Mouse (Mus musculus) gastrocnemius, postnatal 36 days (tissue): ENCODE results near the gene Fbxl8. TPM values are rescaled to one million over a fixed set of nuclear protein-coding genes. Genes with fewer than 3 reads are reported as not detected.

ENCODE experiments used
- DNase-seq, 2 experiments: peaks; one replicate each; pipeline ENCODE4 v3.0.0; 2022
- intact Hi-C: fragments of 180-260 bp; cut with DNase I; formaldehyde crosslinking; loops from one replicate; pipeline ENCODE4 v1.15.1; 2025
- total RNA-seq, 2 experiments: library from RNA; stranded (reverse); gene quantifications; 2 replicates each; pipeline ENCODE4 v1.2.3; 2021

The Fbxl8 gene
- total RNA-seq, 2 experiments from 2014 or later, result 0.87 to 1.3 TPM

DNA sequence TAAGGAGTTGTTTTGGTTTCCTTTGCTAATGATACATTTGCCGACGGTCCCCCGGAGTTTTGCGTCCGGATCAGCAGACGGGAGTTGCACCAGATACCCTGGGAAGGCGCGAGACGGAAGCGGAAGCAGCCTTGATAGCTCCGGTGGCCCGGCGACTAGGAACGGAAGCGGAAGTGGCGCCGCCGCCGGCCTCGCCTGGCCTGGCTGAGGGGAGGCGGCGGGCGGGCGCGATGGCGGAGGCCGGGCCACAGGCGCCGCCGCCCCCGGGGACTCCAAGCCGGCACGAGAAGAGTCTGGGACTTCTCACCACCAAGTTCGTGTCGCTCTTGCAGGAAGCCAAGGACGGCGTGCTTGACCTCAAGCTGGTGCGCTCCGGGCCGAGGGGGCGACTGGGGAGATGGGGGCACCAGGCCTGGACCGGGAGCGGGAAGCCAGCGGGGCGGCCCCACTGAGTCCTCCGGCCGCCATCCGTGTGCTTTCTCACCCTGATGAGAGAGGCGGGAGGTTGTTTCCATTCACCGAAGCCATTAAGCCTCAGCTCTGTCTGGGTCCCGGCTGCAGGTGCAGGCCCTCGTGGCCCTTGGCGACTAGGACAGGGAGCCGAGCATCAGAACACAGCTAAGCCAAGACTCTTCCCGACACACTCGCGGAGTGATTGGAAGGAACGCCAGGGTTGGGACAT is 33.2 kb downstream of the Fbxl8 start, which contains the start of gene E2f4:
Gene E2f4 (plus strand): TSS at position 153 of the 682 bp plus-strand sequence.
- DNase-seq, result peak; percentile 83 to 88
- intact Hi-C loops, result no loop called here

DNA sequence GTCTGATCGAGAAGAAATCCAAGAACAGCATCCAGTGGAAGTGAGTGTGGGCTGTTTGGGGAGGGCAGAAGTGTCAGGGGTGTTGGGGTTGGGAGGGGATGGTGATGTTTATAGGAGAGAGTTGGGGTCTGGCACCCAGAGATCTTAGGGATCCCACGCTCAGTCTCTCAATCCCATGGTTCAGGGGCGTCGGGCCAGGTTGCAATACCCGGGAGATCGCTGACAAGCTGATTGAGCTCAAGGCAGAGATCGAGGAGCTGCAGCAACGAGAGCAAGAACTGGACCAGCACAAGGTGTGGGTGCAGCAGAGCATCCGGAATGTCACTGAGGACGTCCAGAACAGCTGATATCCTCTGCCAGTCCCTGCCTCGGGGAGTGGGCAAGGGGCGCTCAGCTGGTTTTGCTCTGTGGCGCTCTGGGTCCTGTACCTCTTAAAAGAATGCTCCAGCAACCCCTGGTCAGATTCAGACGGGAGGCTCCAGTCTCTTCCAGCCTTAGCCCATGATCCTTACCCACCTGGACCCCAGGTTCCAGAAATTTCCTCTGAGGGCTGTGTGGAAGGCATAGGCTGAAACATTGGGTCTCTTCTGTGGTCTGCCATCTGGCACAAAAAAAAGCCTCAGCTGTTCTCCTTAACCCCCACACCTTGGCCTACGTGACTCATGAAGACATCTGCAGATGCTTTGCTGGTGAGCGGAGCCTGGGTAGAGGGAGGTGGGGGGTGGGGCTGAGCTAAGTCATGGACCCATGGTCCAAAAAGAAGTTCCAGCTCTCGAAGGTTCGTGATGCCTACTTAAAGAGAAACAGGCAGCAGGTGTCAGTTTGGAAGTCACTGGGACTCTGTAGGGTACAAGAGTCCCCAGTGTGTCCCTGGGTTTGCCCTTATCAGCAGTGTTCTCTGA is 34.2 kb downstream of the Fbxl8 start:
- DNase-seq, result no peak
- intact Hi-C loops, result no loop called here

DNA sequence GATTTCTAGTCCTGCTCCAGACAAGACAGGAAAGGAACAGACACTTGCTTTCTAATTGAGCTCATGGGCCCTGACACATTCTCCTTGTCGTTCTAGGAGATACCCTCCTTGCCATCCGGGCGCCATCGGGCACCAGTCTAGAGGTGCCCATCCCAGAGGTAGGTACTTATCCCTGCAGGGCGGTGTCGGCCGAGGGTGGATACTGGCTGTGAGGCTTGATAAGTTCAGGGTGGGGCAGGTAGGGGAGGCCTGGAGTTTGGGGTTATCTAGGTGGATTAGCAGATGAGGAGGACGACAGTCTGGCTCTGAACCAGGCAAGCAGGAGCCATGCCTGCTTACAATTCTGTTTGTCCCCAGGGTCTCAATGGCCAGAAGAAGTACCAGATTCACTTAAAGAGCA is 35.5 kb downstream of the Fbxl8 start:
- intact Hi-C loops, result no loop called here

DNA sequence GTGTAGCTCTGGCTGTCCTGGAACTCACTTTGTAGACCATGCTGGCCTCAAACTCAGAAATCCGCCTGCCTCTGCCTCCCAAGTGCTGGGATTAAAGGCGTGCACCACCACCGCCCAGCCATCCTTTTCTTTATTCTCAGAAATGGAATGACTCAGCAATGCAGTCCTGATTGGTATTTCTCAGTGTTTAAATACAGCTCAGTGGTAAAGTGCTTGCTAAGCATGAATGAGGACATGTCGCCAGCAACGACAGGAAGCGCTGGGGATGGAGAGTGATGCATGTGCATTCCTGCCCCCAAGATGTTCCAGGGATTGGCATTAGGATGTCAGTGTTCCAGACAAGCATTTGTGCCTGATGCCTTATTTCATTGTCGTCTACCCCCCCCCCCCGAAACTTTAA is 38.9 kb downstream of the Fbxl8 start:
- intact Hi-C loops, result no loop called here
- no peak for DNase-seq

More for the DNA sequence above, 35.5 kb downstream of the Fbxl8 start:
- DNase-seq, result no peak

DNA sequence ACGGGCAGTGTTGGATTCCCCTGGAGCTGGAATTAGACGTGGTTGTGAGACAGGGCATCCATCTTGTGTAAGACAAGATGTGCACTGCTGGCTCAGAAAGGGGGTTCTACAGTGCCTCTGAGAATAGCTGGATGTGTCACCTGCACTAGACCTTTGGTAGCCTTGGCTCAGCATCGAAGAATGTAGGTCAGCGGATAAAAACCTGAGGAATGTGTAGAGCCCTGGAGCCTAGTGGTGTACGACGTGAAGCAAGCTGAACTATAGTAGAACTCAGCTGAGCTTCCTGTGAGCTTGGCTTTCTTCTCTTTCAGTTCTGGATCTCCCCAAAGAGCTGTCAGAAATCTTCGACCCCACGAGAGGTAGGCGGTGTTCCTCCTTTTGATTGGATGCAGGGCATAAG is 39.4 kb downstream of the Fbxl8 start:
- DNase-seq, result no peak
- intact Hi-C loops, result no loop called here

DNA sequence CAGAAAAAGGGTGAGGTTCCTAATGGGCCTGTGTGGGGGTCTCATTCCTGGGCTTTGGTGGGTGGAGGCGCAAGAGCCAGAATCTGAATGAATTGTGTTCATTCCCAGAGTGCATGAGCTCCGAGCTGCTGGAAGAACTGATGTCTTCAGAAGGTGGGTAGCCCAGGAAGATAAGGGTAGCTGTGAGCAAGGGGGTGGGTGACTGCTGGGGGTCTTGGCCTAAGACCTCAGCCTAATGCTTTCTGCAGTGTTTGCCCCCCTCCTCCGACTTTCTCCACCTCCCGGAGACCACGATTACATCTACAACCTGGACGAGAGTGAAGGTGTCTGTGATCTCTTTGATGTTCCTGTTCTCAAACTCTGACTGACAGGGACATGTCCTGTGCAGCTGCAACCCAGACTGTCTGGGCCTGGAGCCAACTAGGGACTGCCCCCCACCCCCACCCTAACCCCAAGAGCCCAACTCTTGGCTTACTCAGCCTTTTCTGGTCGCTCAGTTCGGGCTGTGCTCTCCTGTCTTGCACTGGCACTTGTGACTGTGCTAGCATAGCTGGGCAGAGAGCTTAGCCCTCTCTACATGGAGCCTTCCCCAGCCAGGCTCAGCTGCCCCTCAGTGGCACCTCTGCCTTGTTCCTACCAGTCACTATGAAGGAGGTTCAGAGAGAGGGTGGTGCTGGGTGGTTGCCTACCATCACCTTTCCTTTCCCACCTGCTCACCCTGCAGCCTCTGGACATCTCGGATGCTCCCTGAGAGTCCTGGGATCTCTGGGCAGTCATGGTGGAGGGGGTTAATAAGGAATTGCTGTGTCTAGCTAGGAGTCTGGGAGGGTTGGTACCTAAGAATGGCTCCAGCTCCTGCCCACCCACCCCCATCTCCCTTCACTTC is 40.1 kb downstream of the Fbxl8 start:
- no peak for DNase-seq
- intact Hi-C loops, result no loop called here

DNA sequence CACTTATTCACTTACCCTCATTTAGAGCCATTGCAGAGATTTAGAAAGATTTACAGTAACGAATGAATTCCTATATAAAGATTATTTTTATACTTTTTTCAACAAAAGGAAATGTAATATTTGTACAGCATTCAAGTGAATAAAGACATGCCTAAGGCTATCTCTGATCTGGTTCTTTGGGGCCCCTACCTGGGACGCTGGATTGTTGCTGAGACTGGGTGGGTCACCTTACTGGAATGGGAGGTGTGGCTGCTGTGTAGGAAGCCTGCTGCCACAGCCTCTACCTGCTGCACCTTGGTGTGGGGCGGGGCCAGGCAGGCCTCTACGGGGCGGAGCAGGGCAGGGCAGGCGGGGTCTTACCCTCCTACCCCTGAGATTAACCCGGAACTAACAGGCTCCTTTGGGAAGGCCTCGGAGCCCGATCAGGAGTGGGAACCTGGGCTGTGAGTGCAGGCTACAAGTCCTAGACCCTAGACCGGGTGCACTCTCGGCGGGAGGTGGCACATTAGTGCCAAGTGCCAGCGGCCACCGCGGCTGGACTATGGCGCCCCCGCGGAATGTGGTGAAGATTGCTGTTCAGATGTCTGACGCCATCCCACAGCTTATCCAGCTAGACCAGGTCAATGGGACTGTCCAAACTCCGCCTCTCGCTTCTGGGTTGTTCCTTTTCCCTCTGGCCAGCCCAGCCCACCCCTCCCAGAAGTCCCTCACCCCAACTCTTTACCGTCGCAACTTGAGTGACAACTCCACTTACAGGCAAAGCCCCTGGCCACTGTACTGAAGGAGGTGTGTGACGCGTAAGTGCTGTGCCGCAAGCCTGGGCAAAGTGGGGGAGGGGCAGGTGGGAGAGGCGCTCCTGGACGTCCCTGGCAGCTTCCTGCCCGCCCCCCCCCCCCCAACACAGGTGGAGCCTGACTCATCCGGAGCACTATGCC is 41.0 kb downstream of the Fbxl8 start, which contains the start of gene Elmo3:
Gene Elmo3 (plus strand): TSS at position 391 of the 935 bp plus-strand sequence.
- intact Hi-C loops, result no loop called here
- DNase-seq, result no peak

DNA sequence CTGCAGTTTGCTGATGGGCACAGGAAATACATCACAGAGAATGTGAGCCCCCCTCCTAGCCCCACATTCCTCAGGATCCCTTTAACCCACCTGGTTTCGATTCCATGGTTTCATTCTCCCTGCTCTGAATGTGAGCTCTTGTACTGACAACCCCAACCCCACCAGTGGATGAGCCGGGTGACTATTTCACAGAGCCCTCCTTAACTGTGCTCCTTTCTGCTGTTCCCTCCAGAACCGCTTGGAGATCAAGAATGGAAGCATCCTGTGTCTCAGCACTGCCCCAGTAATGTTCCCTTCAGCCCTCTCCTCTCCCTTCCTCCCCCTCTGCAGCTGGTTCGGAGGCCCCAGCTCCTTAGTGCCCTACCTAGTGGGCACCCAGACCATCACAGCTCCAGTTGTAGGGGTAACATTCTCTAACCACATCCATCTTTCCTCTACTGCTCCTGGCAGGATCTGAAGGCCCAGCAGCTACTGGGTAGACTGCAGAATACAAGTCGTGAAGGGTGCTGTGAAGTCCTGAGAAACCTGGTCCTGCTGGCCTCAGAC is 41.8 kb downstream of the Fbxl8 start:
- DNase-seq, result no peak
- intact Hi-C loops, result no loop called here

DNA sequence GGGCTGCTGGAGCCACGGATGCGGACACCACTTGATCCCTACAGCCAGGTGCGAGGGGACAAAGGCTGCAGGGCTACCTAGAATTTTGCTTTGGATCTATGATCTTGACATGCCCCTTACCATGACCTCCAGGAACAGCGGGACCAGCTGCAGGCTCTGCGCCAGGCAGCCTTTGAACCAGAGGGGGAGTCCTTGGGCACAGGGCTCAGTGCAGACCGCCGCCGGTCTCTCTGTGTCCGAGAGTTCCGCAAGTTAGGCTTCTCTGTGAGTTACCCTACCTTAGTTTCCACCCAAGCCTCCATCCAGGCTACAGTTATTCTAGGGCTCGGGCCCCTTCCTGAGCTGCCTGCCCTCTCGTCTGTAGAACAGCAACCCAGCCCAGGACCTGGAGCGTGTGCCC is 43.2 kb downstream of the Fbxl8 start:
- DNase-seq, result no peak
- intact Hi-C loops, result no loop called here

DNA sequence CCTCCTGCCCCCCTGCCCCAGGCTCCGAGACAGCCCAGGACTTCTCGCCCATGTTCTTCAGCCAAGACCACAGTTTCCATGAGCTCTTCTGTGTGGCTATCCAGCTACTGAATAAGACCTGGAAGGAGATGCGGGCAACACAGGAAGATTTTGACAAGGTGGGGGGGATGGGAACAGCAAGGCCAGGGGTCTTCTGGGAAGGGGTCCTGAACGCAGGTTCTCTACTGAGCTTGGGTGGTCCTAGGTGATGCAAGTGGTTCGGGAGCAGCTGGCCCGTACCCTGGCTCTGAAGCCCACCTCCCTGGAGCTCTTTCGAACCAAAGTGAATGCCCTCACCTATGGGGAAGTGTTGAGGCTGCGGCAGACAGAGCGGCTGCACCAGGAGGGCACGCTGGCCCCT is 44.0 kb downstream of the Fbxl8 start:
- intact Hi-C loops, result no loop called here
- DNase-seq, result no peak

DNA sequence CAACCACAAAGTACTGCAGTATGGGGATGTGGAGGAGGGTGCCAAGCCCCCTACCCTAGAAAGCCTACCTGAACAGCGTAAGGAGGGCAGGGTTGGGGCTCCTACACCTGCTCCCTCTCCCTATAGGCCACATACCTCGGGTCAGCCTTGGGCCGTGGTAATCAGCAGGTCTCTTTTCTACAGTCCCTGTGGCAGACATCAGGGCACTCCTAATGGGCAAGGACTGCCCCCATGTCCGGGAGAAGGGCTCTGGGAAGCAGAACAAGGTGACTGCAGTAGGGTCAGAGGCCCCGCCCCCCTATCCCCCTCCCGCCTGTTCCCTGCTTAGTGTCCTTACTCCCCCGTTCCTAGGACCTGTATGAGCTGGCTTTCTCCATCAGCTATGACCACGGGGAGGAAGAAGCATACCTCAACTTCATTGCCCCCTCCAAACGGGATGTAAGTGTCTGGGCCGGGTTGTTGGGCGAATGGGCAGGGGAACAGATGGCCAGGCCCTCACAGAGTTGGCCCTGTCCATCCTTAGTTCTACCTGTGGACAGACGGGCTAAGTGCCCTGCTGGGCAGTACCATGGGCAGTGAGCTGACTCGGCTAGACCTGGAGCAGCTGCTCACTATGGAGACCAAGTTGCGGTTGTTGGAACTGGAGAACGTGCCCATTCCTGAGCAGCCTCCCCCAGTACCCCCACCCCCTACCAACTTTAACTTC is 44.8 kb downstream of the Fbxl8 start:
- intact Hi-C loops, result no loop called here
- DNase-seq, result no peak

DNA sequence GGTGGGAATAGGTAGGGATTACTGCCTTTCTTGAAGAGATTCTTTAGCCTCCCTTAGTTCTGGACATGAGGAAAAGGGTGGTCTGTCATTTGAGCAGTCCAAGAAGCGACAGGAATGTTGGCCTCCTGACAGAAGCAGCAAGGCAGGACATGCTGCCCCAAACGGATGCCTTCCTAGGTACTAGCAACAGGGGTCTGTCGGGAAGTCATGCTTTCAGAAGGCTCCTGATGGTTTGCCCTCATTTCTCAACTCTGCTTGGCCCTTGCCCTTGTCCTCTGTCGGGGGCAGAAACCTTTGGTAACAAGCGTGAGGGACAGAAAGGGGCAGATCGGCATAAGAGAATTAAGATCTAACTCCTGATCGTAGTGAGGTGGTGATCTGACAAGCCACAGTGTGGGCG is 45.7 kb downstream of the Fbxl8 start:
- DNase-seq, result no peak
- intact Hi-C loops, result no loop called here

DNA sequence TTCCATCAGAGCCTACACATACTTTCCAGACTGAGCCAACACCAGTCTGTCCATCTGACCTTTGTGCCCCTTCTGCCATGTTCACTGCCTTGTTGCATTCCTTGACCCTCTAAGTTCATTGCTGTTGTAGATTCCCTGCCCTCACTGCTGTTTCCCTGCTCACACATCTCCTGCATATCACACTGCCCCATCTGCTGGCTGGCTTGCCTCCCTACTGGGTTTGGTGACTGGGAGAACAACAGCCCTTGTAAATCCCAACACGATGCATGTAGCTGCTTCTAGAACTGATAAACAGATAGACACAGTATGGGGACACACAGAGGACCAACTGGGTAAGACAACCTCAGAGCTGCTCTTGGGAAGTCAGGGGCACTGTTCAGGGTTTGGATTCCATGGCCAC is 47.3 kb downstream of the Fbxl8 start:
- intact Hi-C loops, result no loop called here
- no peak for DNase-seq

DNA sequence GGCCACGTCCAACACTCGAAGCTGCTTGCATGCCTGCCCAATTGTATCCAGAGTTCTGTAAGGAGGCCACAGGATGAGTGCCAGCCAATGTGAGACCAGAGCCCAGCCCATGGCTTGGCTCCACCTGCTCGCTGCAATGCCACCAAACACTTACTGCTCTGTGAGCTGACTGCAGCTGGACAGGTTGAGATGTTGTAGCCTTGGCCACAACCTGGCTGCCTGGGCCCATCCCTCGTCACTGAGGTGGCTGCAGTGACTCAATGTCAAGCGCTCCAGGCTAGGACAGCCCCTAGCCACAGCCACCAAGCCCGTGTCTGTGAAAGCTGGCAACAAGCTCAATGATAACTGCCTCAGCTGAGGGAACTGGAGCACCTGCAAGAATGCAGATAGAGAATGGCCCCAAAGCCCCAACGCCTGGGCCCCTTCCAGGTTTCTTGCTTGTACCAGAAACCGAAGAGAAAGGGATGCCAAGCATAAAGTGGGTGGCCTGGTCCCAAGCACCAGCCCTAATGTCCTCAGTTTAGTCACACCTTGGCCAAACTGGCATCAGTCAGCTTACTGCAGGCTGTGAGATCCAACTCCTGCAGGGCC is 48.5 kb downstream of the Fbxl8 start:
- DNase-seq, result no peak
- intact Hi-C loops, result no loop called here

DNA sequence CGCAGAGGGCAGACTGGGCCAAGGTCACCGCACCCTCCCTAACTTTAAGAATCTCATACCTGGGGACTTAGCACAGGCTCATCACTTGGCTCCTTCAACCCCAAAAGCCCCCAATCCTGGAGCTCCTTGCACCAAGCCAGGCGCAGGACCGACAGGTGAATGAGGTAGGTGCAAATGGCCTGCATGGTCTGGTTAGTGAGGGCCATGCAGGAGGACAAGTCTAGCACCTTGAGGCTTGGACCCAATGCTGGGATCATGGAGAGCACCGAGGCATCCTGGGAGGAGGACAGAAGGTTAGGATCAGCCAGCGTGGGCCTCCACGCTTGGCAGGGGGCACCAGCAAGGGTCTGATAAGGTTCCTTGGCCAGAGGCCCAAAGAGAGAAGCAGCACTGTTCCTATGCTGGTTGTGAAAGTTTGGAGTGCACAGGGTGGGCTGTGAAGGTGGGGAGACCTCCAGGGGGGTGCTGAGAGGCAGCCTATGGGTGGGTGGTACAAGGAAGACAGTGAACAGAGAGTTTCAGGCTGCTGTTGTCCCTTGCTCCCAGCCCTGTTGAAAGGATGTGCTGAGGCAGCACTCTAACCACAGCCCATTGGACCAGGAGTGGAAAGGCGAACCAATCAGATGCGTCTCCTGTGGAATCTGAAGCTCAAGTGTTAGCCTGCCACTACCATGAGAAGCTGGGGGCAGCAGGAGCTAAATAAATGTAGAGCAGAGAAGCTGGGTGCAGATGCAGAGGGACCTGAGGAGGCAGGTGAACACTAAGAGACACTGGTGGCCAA is 49.4 kb downstream of the Fbxl8 start:
- intact Hi-C loops, result no loop called here
- DNase-seq, result no peak

DNA sequence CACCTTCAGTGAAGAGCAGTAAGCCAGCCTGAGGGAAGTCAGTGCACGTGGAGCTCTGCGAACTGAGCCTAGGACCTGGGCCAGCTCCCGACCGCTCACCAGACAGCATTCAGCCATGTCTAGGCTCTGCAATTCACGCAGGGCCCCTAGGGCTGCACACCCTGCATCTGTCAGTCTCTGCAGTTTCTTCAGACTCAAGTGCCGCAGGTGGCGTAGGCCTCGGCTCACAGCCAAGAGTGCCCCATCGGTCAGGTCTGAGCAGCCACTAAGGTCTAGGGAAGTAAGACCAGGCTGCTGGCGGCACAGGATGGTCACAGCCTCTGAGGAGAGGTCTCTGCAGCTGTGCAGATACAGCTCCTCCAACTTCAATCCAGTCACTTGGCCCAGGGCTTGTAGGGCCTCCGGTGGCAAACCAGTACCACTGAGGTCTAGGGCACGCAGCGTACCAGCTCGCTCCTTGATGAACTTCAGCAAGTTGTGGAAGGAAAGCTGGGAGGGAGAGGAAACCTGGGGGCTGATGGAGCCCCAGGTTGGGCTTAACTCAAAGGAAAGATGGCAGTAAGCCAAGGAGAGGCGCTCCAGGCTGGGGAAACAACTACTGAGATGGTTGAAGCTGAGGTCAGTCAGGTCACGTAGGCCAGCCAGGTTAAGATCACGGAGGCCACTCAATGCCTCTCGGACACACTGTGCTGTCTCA is 50.8 kb downstream of the Fbxl8 start:
- no peak for DNase-seq
- intact Hi-C loops, result no loop called here

DNA sequence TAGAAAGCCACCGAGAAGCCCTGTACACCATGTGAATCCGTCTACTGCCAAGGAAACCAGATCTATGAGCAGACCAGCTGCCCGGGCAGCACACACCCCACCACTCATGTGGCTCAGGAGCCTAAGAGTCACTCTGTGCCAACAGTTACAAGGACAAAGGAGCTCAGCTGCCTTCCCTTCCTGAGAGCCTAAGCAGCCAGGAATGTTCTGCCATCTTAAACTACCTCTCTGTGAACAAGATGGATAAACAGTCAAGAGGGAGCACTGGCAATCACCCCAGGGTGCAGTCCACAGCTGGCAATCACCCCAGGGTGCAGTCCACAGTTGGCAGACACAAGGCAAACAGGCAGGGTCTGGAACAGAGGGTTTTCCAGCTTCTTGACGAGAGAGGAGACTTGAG is 53.5 kb downstream of the Fbxl8 start:
- intact Hi-C loops, result no loop called here
- DNase-seq, result no peak
